Mouse (Mus musculus): Measurements from ENCODE around the gene Rnf26. TPM values are rescaled to one million over a fixed set of nuclear protein-coding genes. Genes with fewer than 3 reads are reported as not detected.
A peak's percentile ranks its signal among the peaks of the same experiment; 100 is the strongest.

The Rnf26 gene
- polyA plus RNA-seq, 1 experiment = not detected

- H3K27ac ChIP-seq (ENCODE audit: insufficient read depth, low read depth, low read length) = peak overlapping the region; percentile 76; the same call in 1 of the 2 replicates
- 32% methylated on average over 10 of the region's 10 CpGs for WGBS
Observed at GRCm38 (mm10) chr9:44086960-44087359, 26.4 kb downstream of the Rnf26 start.

DNA sequence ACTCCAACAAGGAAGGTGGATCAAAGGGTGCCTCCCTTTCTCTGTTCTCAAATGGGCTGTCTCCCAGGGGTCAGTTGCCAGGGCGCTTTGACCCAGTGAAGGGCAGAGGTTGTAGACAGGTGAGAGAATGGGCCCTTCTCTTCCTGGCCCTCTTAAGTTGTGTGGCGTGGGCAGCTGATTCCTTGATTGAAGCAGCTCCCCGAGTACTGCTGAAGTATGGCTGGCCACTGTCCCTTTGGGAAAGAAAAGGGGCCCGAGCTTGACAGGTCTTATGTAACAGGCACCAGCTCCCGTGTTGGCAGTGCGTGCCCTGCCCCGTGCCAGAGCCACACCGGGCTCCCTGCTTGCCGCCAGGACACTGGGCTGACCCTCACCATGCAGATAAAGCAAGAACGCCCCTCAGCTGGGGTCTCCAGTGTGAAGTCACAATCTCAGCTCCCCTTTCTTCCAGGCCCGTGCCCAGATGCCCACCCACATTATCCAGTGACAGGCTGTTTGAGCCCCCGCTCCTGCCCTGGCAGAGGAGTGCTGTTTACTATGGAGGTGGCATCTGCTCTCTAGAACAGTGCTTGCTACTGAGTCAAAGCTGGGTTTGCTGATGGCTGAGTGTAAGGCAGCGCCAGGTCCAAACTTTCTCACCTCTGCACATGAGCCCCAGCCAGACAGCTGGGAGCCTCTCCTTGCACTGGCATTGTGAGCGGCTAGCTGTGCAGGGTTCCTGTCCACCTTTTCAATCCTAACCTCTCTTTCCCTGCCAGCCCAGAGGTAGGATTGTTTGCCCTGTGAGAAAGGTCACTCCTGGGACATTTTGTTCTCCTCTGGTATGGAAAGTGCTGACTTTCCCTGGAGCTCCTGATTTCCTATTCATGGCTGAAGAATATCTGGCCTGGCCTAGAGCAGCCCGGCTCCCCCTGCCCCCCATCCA, 27.3 kb downstream of the Rnf26 start:
- Histone ChIP-seq H3K4me1 (ENCODE audit: control insufficient read depth, insufficient read depth, low read length) (peaks cover 42% of the 10 kb centered on the region), H3K27ac (ENCODE audit: insufficient read depth, low read depth, low read length) (peak overlapping the region; percentile 86), H3K4me3 (ENCODE audit: insufficient read depth, low read depth, low read length) (peak overlapping the region; percentile 78)
- 24% methylated on average over 15 of the region's 15 CpGs for WGBS
- TF ChIP-seq POLR2A (IDR thresholded peaks at IDR 0.05; ENCODE audit: insufficient read depth, low read depth, low read length) = no peak
- no peak for TF ChIP-seq CTCF (IDR thresholded peaks at IDR 0.05; ENCODE audit: insufficient read depth, low read depth, low read length)

More at GRCm38 (mm10) chr9:44086960-44087359, 26.4 kb downstream of the Rnf26 start:
- peak overlapping the region; percentile 46 for H3K4me3 ChIP-seq (ENCODE audit: insufficient read depth, low read depth, low read length)
- no peak for TF ChIP-seq POLR2A (IDR thresholded peaks at IDR 0.05; ENCODE audit: insufficient read depth, low read depth, low read length)
- no peak for TF ChIP-seq CTCF (IDR thresholded peaks at IDR 0.05; ENCODE audit: insufficient read depth, low read depth, low read length)
- H3K4me1 ChIP-seq (ENCODE audit: control insufficient read depth, insufficient read depth, low read length) = peaks cover 37% of the 10 kb centered on the region

DNA sequence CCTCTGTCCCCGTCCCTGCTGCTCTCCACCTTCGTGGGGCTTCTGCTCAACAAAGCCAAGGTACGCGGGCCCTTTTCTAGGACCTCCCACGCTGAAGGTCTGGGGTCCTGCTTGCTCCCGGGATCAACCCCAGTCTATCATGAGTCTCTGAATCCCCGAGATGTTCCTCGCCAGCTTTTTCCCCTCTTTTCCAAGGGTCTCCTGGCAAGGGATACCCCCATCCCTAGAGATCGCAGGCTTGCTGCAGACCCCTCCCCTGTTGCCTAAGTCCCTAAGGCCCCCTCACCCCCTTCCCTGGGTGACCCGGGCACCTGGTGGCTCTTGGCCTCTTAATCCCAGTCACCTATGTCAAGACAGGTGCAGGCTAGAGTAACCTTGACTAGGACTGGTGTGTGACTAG, 28.0 kb downstream of the Rnf26 start:
- no peak; the same call in 1 of the 2 replicates for TF ChIP-seq POLR2A (IDR thresholded peaks at IDR 0.05; ENCODE audit: insufficient read depth, low read depth, low read length)
- Histone ChIP-seq H3K27ac (ENCODE audit: insufficient read depth, low read depth, low read length) (peak overlapping the region; percentile 86), H3K4me1 (ENCODE audit: control insufficient read depth, insufficient read depth, low read length) (peaks cover 47% of the 10 kb centered on the region), H3K4me3 (ENCODE audit: insufficient read depth, low read depth, low read length) (peak overlapping the region; percentile 78)
- WGBS = 7% methylated on average over 10 of the region's 10 CpGs

GRCm38 (mm10) chr9:44084659-44085229, 28.6 kb downstream of the Rnf26 start:
- H3K4me3 ChIP-seq (ENCODE audit: insufficient read depth, low read depth, low read length) = peak overlapping the region; percentile 78
- no peak for TF ChIP-seq CTCF (IDR thresholded peaks at IDR 0.05; ENCODE audit: insufficient read depth, low read depth, low read length)
- peak; percentile 91 for TF ChIP-seq POLR2A (IDR thresholded peaks at IDR 0.05; ENCODE audit: insufficient read depth, low read depth, low read length)
- H3K4me1 ChIP-seq (ENCODE audit: control insufficient read depth, insufficient read depth, low read length) = peaks cover 46% of the 10 kb centered on the region
- H3K27ac ChIP-seq (ENCODE audit: insufficient read depth, low read depth, low read length) = peak overlapping the region; percentile 91
- WGBS = under 1% methylated on average over 62 of the region's 62 CpGs

DNA sequence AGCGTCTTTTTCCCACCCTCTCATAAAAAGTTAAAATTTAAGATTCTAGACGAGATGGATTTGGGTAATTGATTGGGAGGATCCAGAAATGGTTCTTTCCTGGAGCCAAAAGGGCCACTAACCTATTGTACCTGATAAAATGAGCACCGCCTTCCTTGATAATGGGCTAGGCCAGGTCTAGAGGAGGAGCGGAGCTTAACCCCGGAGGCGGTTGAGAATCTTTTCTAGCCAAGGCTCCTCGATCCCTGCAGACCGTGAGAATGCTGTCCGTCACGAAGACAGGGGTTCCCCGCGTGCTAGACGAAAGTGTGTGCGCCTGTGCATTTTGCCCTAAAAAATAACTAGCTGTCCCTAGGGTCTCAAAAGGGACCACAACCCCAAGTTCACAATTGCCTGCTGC, 29.1 kb downstream of the Rnf26 start:
- Histone ChIP-seq H3K27ac (ENCODE audit: insufficient read depth, low read depth, low read length) (peak overlapping the region; percentile 91), H3K4me1 (ENCODE audit: control insufficient read depth, insufficient read depth, low read length) (peaks cover 46% of the 10 kb centered on the region), H3K4me3 (ENCODE audit: insufficient read depth, low read depth, low read length) (peak overlapping the region; percentile 78)
- no peak for TF ChIP-seq POLR2A (IDR thresholded peaks at IDR 0.05; ENCODE audit: insufficient read depth, low read depth, low read length)
- TF ChIP-seq CTCF (IDR thresholded peaks at IDR 0.05; ENCODE audit: insufficient read depth, low read depth, low read length) = no peak
- WGBS = 7% methylated on average over 14 of the region's 14 CpGs

- peak overlapping the region; percentile 78 for H3K4me3 ChIP-seq (ENCODE audit: insufficient read depth, low read depth, low read length)
- TF ChIP-seq POLR2A (IDR thresholded peaks at IDR 0.05; ENCODE audit: insufficient read depth, low read depth, low read length) (no peak), CTCF (IDR thresholded peaks at IDR 0.05; ENCODE audit: insufficient read depth, low read depth, low read length) (no peak)
Observed at GRCm38 (mm10) chr9:44083392-44084121, 29.8 kb downstream of the Rnf26 start.

GRCm38 (mm10) chr9:44082266-44082665, 31.1 kb downstream of the Rnf26 start:
- TF ChIP-seq POLR2A (IDR thresholded peaks at IDR 0.05; ENCODE audit: insufficient read depth, low read depth, low read length) (no peak), CTCF (IDR thresholded peaks at IDR 0.05; ENCODE audit: insufficient read depth, low read depth, low read length) (no peak)
- WGBS = 63% methylated on average over 5 of the region's 5 CpGs
- no peak overlapping the region for H3K27ac ChIP-seq (ENCODE audit: insufficient read depth, low read depth, low read length)
- no peak overlapping the region for H3K4me3 ChIP-seq (ENCODE audit: insufficient read depth, low read depth, low read length)
- H3K4me1 ChIP-seq (ENCODE audit: control insufficient read depth, insufficient read depth, low read length) = peaks cover 50% of the 10 kb centered on the region

More at GRCm38 (mm10) chr9:44083392-44084121, 29.8 kb downstream of the Rnf26 start:
- Histone ChIP-seq H3K4me1 (ENCODE audit: control insufficient read depth, insufficient read depth, low read length) (peaks cover 48% of the 10 kb centered on the region), H3K27ac (ENCODE audit: insufficient read depth, low read depth, low read length) (peak overlapping the region; percentile 94)
- WGBS = 12% methylated on average over 23 of the region's 23 CpGs

- Histone ChIP-seq H3K4me3 (ENCODE audit: insufficient read depth, low read depth, low read length) (no peak overlapping the region), H3K27ac (ENCODE audit: insufficient read depth, low read depth, low read length) (no peak overlapping the region; the same call in 1 of the 2 replicates), H3K4me1 (ENCODE audit: control insufficient read depth, insufficient read depth, low read length) (peaks cover 50% of the 10 kb centered on the region)
- 51% methylated on average over 5 of the region's 5 CpGs for WGBS
- TF ChIP-seq CTCF (IDR thresholded peaks at IDR 0.05; ENCODE audit: insufficient read depth, low read depth, low read length) (no peak), POLR2A (IDR thresholded peaks at IDR 0.05; ENCODE audit: insufficient read depth, low read depth, low read length) (no peak)
Observed at GRCm38 (mm10) chr9:44081581-44081980, 31.7 kb downstream of the Rnf26 start.
